Mouse (Mus musculus) left cerebral cortex, postnatal 10 days (tissue): ENCODE data around the gene Rhox3f. TPM values are rescaled to one million over a fixed set of nuclear protein-coding genes. Genes with fewer than 3 reads are reported as not detected.
"Not testable (repeated sequence)": the region's sequence is repeated elsewhere in the genome, so short reads cannot be mapped to it uniquely, and the experiment has no call there.

ENCODE experiments used
- DNase-seq, 2 experiments: peaks; one replicate each; pipeline ENCODE4 v3.0.0; 2021 to 2022; ENCODE audit warnings: low spot score in 2 of 2, mixed read lengths in 1 of 2; ENCODE audit errors: extremely low spot score in 1 of 2
- intact Hi-C: fragments of 180-260 bp; cut with DNase I; formaldehyde crosslinking; loops from one replicate; pipeline ENCODE4 v1.15.1; 2025
- total RNA-seq, 2 experiments: library from RNA; stranded (reverse); gene quantifications; 2 replicates each; pipeline ENCODE4 v1.2.3; 2021

Gene Rhox3f
- not detected for total RNA-seq

DNA sequence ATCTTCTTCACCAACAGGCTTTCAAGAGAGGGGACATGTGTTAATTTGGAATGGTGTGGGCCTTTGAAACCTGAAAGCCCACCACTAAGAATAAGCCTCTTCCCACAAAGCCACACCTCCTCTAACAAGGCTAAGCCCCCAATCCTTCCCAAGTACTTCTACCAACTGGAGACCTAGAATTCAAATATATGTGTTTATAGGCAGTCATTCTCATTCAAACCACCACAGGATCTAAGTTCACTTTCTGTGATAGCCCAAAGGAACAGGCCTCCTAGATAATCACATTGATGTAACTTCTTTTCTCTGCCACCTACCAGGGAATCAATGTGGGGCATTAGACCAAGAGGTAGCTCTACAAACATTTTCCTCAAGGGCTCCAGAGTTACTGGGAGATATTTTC lies at the start of gene Rhox3f:
Rhox3f (plus strand) TSS at position 301 of the 400 bp plus-strand sequence.
- intact Hi-C loops, result not testable (repeated sequence)

DNA sequence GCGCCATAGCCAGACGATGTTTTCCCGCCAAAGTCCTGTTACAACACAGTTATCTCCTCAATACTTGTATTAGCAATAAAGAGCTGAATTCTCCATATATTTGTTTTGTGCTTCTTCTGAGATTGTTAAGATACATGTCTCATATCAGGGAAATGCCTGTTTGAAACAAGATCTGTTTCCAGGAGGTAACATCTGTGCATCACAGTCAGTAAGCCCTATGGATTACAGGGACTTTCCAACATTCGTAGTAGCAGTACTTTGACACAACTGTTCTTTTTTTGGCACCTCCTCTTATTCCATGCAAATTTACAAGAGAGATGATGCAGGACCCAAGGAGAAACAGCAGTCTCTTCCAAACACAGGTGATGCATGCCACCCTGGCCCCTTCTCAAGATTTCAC lies 39.1 kb upstream of the Rhox3f start, which contains the start of gene Rhox3e:
Rhox3e (plus strand) TSS at position 301 of the 400 bp plus-strand sequence.
- DNase-seq, intact Hi-C loops: not testable (repeated sequence)

More for the DNA sequence above, at the start of gene Rhox3f:
- DNase-seq, result not testable (repeated sequence)

DNA sequence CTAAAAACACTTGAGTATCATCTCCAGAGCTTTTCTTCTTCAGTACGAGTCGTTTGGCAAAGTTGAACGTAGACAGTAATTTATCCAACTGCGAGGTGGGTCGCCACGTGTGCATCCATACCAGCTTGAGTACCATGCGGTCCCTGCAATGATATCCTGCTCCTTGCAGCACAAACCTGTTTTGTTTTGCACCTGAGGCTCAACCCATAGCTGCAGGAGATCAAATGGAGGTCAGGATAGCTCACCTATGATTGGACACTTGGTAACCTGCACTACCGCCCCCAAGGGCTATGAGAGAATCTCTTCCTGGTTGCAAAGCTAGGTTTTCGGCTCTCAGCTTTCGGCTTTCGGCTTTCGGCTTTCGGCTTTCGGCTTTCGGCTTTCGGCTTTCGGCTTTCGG lies 23.7 kb upstream of the Rhox3f start, which contains the start of gene Rhox4e:
Rhox4e (plus strand) TSS at position 301 of the 400 bp plus-strand sequence.
- DNase-seq, intact Hi-C loops: not testable (repeated sequence)

DNA sequence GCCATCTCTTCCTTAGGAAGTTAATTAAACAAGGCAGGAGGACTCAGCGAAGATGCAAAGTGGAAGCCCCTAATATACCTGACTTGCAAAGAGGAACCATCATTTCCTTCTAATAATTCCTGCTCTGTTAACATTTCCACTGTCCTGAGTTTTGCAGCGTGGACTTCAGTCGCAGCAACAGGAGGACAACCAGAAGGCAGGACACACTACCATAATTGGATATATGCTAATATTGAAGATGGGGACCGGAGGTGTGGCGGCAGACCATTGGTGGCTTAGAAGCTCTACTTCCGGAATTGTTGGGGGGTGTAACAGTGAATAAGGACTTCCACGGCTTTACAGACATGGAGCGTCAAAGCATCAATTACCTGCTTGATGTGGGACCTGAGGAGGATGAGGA lies 9.7 kb upstream of the Rhox3f start, which contains the start of gene Rhox2f:
Rhox2f (plus strand) TSS at position 301 of the 400 bp plus-strand sequence.
- intact Hi-C loops, DNase-seq: not testable (repeated sequence)

DNA sequence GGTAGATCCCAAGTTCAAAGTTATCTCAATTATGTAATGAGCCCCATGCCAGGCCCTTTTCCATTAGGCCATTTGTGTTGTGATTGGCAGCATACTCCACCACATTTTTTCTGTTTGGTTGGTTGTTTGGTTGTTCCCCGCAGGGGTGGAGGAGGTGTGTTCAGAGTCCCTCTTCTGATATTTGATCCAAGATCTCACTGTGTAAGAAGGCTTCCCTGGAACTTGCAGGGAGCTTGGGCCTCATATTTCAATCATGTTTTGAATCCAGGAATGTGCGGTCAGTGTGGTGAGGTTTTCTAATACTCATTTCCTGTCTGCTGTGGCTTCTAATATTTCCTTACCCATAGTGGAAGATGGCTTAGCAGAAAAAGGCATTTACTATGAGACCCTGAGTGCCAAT lies 8.2 kb upstream of the Rhox3f start:
- DNase-seq, result peak in 1 of 2 experiments; percentile 10
- intact Hi-C loops, result not testable (repeated sequence)

- intact Hi-C loops, DNase-seq: not testable (repeated sequence)
Observed at GRCm38 (mm10) chrX:37607604-37608003, 26.8 kb downstream of the Rhox3f start, which contains the start of gene Rhox4f. Gene Rhox4f (minus strand): TSS chrX:37607704.

GRCm38 (mm10) chrX:37628512-37628911 lies 47.7 kb downstream of the Rhox3f start, which contains the start of gene Rhox3g:
Gene Rhox3g (minus strand): TSS chrX:37628612.
- intact Hi-C loops, result not testable (repeated sequence)

More at GRCm38 (mm10) chrX:37628512-37628911, 47.7 kb downstream of the Rhox3f start, which contains the start of gene Rhox3g:
- DNase-seq, result not testable (repeated sequence)

Other genes with a start within 250 kb of the Rhox3f start
- not detected for gene Rhox3a2, start 201.0 kb upstream of the Rhox3f start, total RNA-seq
- gene Rhox4a2, start 190.1 kb upstream of the Rhox3f start, total RNA-seq, result not detected
- not detected for gene Rhox2b, start 168.9 kb upstream of the Rhox3f start, total RNA-seq
- not detected for gene Rhox4b, start 148.5 kb upstream of the Rhox3f start, total RNA-seq
- gene Rhox2c, start 127.3 kb upstream of the Rhox3f start, total RNA-seq, result not detected
- gene Rhox3c, start 122.4 kb upstream of the Rhox3f start, total RNA-seq, result not detected
- gene Rhox4c, start 100.7 kb upstream of the Rhox3f start, total RNA-seq, result not detected
- gene Rhox2d, start 87.6 kb upstream of the Rhox3f start, total RNA-seq, result not detected
- not detected for gene Rhox4d, start 66.6 kb upstream of the Rhox3f start, total RNA-seq
- gene Rhox2e, start 50.5 kb upstream of the Rhox3f start, total RNA-seq, result not detected
- gene Rhox3e, start 39.0 kb upstream of the Rhox3f start, total RNA-seq, result not detected
- not detected for gene Rhox4e, start 23.6 kb upstream of the Rhox3f start, total RNA-seq
- not detected for gene Rhox2f, start 9.6 kb upstream of the Rhox3f start, total RNA-seq
- gene Rhox4f, start 26.7 kb downstream of the Rhox3f start, total RNA-seq, result not detected
- gene Rhox3g, start 47.6 kb downstream of the Rhox3f start, total RNA-seq, result not detected
- not detected for gene Rhox2g, start 62.5 kb downstream of the Rhox3f start, total RNA-seq
- gene Rhox4g, start 70.3 kb downstream of the Rhox3f start, total RNA-seq, result not detected
- gene Rhox3h, start 87.8 kb downstream of the Rhox3f start, total RNA-seq, result not detected
- not detected for gene Rhox2h, start 92.3 kb downstream of the Rhox3f start, total RNA-seq
- gene Rhox5, start 223.8 kb downstream of the Rhox3f start, total RNA-seq, result not detected
- not detected for gene Rhox6, start 245.9 kb downstream of the Rhox3f start, total RNA-seq